Mouse (Mus musculus) CH12F3 (cell line): ENCODE measurements at regions not wholly inside any gene's neighbourhood (a gene's known extent, or its start where the extent isn't known, plus 50 kb on each side); places are given as distances from the start of the nearest gene placed in this dataset.

ENCODE experiments used
- in situ Hi-C: fragments of 300-500 bp; cut with MboI; formaldehyde crosslinking; loops from 2 replicates; pipeline ENCODE4 v1.14.3; 2020; ENCODE audit warnings: low sequenced_read_pairs

- in situ Hi-C loops, result no loop called here
Observed at GRCm38 (mm10) chr2:128365775-128366174, 225.2 kb upstream of the Spdye4c start.

- in situ Hi-C loops, result no loop called here
Observed at GRCm38 (mm10) chr2:128367266-128368150, 223.5 kb upstream of the Spdye4c start.

- in situ Hi-C loops, result no loop called here
Observed at GRCm38 (mm10) chr2:128368534-128369273, 222.3 kb upstream of the Spdye4c start.

GRCm38 (mm10) chr2:128370821-128371220 is 220.2 kb upstream of the Spdye4c start:
- in situ Hi-C loops, result no loop called here

GRCm38 (mm10) chr2:128372204-128372603 is 218.8 kb upstream of the Spdye4c start:
- in situ Hi-C loops, result no loop called here

- in situ Hi-C loops, result no loop called here
Observed at GRCm38 (mm10) chr2:128373363-128374252, 217.4 kb upstream of the Spdye4c start.

GRCm38 (mm10) chr2:128374253-128374566 is 216.8 kb upstream of the Spdye4c start:
- in situ Hi-C loops, result no loop called here

- in situ Hi-C loops, result no loop called here
Observed at GRCm38 (mm10) chr2:128374926-128375325, 216.1 kb upstream of the Spdye4c start.

GRCm38 (mm10) chr2:128375827-128376226 is 215.2 kb upstream of the Spdye4c start:
- in situ Hi-C loops, result no loop called here

GRCm38 (mm10) chr2:128377176-128377575 is 213.8 kb upstream of the Spdye4c start:
- in situ Hi-C loops, result no loop called here

- in situ Hi-C loops, result no loop called here
Observed at GRCm38 (mm10) chr2:128377680-128378079, 213.3 kb upstream of the Spdye4c start.

GRCm38 (mm10) chr2:128378456-128378855 is 212.6 kb upstream of the Spdye4c start:
- in situ Hi-C loops, result no loop called here

GRCm38 (mm10) chr2:128379151-128379550 is 211.9 kb upstream of the Spdye4c start:
- in situ Hi-C loops, result no loop called here

- in situ Hi-C loops, result no loop called here
Observed at GRCm38 (mm10) chr2:128379554-128379953, 211.5 kb upstream of the Spdye4c start.

- in situ Hi-C loops, result no loop called here
Observed at GRCm38 (mm10) chr2:128380581-128380980, 210.4 kb upstream of the Spdye4c start.

GRCm38 (mm10) chr2:128381684-128382205 is 209.3 kb upstream of the Spdye4c start:
- in situ Hi-C loops, result no loop called here

GRCm38 (mm10) chr2:128382473-128382872 is 208.5 kb upstream of the Spdye4c start:
- in situ Hi-C loops, result no loop called here

GRCm38 (mm10) chr2:128384612-128385011 is 206.4 kb upstream of the Spdye4c start:
- in situ Hi-C loops, result no loop called here

- in situ Hi-C loops, result no loop called here
Observed at GRCm38 (mm10) chr2:128386846-128387621, 204.0 kb upstream of the Spdye4c start.

- in situ Hi-C loops, result no loop called here
Observed at GRCm38 (mm10) chr2:128387851-128388471, 203.0 kb upstream of the Spdye4c start.
